Mouse (Mus musculus): Measurements from ENCODE around the gene Celf1. TPM values are rescaled to one million over a fixed set of nuclear protein-coding genes. Genes with fewer than 3 reads are reported as not detected.

The Celf1 gene
- polyA plus RNA-seq, 1 experiment from 2014 or later, result 86.6 TPM

DNA sequence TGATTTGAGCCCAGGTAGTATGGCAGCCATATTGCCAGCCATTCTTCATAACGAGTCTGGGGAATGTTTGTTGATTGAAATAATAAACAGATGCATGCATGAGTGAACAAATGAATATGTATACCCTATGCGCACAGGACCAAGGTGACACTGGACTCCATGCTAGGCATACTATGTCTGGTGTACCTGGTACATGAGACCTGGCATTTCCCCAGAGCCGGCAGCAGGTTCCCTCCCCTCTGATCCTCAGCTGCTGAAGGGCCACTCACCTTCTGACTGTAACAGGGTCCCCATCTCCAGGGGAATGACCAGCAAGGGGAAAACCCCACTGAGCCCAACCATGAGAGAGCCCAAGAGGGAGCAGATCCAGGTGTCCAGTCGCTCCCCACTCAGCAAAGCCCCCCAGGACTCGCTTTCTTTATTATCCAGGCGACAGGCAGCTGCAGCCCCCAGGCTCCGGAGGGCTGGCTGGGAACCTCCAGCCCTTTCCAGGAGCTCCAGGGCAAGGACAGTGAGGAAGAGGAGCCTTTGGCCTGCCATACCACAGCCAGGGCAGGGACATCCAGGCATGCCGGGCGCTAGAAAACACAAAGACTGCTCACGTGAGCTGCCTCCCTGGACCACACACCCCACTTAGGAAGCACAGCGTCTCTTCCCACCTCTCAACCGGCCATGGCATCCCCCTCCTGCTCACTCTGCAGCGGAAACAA lies 128.1 kb downstream of the Celf1 start:
- H3K4me2 ChIP-seq, result peak overlapping the region; percentile 80
- peak overlapping the region; percentile 71 for H3K4me3 ChIP-seq (replicated peaks)
- H3K36me3 ChIP-seq, result peaks cover 23% of the 10 kb centered on the region
- ATAC-seq (ENCODE audit: low FRiP score), result no peak
- no peaks in the 10 kb centered on the region for H3K27me3 ChIP-seq (replicated peaks)
- H3K27ac ChIP-seq (replicated peaks), result 0 out of 2 replicates have a peak overlapping the region, but pooled peaks have one; percentile 88
- H3K9me3 ChIP-seq (replicated peaks), result no peaks in the 10 kb centered on the region
- H3K9ac ChIP-seq (replicated peaks), result peak overlapping the region; percentile 66
- peaks cover 30% of the 10 kb centered on the region for H3K4me1 ChIP-seq
- WGBS, result 62% methylated on average over 13 of the region's 13 CpGs

DNA sequence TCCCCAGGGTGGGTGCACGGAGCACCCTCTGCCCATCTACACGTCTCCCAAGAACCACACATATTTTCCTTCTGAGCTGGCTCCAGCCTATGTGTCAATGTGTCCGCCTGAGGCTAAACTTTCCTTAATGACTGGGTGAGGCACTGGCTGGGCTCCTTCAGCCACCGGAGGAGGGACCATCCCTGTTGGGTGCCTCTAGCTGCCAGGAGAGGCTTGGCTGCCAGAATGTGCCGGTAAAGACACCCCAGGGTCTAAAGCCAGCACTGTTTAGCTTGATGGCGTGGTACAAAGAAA lies 128.6 kb downstream of the Celf1 start:
- 42% methylated on average over 6 of the region's 6 CpGs for WGBS
- peak overlapping the region; percentile 80 for H3K4me2 ChIP-seq
- peaks cover 30% of the 10 kb centered on the region for H3K4me1 ChIP-seq
- H3K27me3 ChIP-seq (replicated peaks), result no peaks in the 10 kb centered on the region
- peaks cover 18% of the 10 kb centered on the region for H3K36me3 ChIP-seq
- ATAC-seq (ENCODE audit: low FRiP score), result no peak
- peak overlapping the region; percentile 66 for H3K9ac ChIP-seq (replicated peaks)
- H3K27ac ChIP-seq (replicated peaks), result 0 out of 2 replicates have a peak overlapping the region, but pooled peaks have one; percentile 88
- no peaks in the 10 kb centered on the region for H3K9me3 ChIP-seq (replicated peaks)
- peak overlapping the region; percentile 71 for H3K4me3 ChIP-seq (replicated peaks)

Other genes starting within 250 kb of the Celf1 start
- gene Fnbp4, start 195.0 kb upstream of the Celf1 start, polyA plus RNA-seq (2015; fragmentation: Nextera tagmentation; extraction: Ambion mirVana), result 90.9 and 95.6 TPM in 2 replicates
- 0.14 and 0.18 TPM in 2 replicates for gene Agbl2, start 157.7 kb upstream of the Celf1 start, polyA plus RNA-seq (2015; fragmentation: Nextera tagmentation; extraction: Ambion mirVana)
- 246 and 250 TPM in 2 replicates for gene Mtch2, start 93.2 kb upstream of the Celf1 start, polyA plus RNA-seq (2015; fragmentation: Nextera tagmentation; extraction: Ambion mirVana)
- gene C1qtnf4, start 54.5 kb upstream of the Celf1 start, polyA plus RNA-seq (2015; fragmentation: Nextera tagmentation; extraction: Ambion mirVana), result 123 and 207 TPM in 2 replicates
- gene Kbtbd4, start 35.6 kb upstream of the Celf1 start, polyA plus RNA-seq (2015; fragmentation: Nextera tagmentation; extraction: Ambion mirVana), result 48.6 and 55.3 TPM in 2 replicates
- 228 and 239 TPM in 2 replicates for gene Ndufs3, start 35.6 kb upstream of the Celf1 start, polyA plus RNA-seq (2015; fragmentation: Nextera tagmentation; extraction: Ambion mirVana)
- gene Rapsn, start 95.2 kb downstream of the Celf1 start, polyA plus RNA-seq (2015; fragmentation: Nextera tagmentation; extraction: Ambion mirVana), result 2.7 TPM in 2 replicates
- 234 and 240 TPM in 2 replicates for gene Psmc3, start 113.6 kb downstream of the Celf1 start, polyA plus RNA-seq (2015; fragmentation: Nextera tagmentation; extraction: Ambion mirVana)
- gene Slc39a13, start 130.0 kb downstream of the Celf1 start, polyA plus RNA-seq (2015; fragmentation: Nextera tagmentation; extraction: Ambion mirVana), result 35.5 and 43.2 TPM in 2 replicates
- 3.6 and 6.7 TPM in 2 replicates for gene Spi1, start 142.0 kb downstream of the Celf1 start, polyA plus RNA-seq (2015; fragmentation: Nextera tagmentation; extraction: Ambion mirVana)
- 0.33 TPM in 1 of 2 replicates, not detected in the other for gene Mybpc3, start 177.8 kb downstream of the Celf1 start, polyA plus RNA-seq (2015; fragmentation: Nextera tagmentation; extraction: Ambion mirVana)
- 49.0 and 54.5 TPM in 2 replicates for gene Madd, start 243.5 kb downstream of the Celf1 start, polyA plus RNA-seq (2015; fragmentation: Nextera tagmentation; extraction: Ambion mirVana)